Mouse (Mus musculus): ENCODE measurements around the gene Dennd1a.
"Not testable (repeated sequence)": the region's sequence is repeated elsewhere in the genome, so short reads cannot be mapped to it uniquely, and the experiment has no call there.

Gene Dennd1a

DNA sequence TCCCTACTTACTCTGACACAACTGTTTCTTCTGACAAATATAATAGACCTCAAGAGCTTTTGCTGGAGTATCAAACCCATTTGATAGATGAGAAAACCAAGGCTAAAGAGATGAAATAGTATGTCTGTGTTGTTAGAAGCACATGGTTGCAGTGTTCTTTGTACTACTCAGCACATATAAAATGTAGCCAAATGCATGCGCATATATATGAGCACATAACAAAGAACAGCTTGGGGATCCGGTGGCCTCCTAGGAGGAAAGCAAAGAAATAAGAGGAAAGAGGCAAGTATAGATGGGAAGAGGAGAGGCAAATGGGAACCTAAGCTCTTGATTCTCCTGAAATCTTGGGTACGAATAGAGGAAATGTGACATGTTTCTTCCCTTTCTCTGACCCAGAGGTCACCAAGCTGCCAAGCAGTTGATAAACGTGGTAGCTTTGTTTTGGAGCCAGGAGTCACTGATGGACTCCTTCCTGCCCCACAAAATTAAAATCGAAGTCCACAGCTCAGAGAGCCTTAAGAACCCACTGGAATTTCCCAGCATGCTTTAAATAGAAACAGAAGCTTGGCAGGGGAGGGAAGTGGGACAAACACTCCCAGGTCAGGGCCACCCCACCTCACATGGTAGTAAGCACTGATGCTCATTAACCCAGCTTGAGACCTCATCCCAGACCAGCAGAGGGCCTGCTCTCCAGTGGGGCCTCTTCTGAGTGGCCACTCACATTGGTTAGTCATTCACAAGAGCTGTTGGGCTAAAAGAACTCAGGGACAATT is 317.3 kb downstream of the Dennd1a start:
- no peak for DNase-seq (ENCODE audit: low read depth)

DNA sequence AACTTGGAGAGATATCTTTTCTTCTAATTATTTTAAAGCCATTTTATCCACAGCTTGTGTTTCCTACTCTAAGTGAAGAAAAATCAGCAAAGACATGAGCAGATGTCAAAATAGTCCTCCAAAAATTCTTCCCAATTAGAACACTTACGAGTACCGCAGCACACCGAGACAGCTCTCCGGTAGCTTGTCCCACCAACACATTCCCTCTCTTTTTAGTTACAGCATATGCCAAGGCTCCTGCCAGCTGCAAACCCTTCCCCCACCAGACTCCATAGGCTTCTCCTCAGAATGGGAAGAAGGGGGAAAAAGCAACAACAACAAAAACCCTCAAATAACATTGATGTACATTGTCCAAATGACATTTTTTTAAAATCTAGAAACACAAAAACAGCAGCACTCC is 322.7 kb downstream of the Dennd1a start:
- no peak for DNase-seq (ENCODE audit: low read depth)

DNA sequence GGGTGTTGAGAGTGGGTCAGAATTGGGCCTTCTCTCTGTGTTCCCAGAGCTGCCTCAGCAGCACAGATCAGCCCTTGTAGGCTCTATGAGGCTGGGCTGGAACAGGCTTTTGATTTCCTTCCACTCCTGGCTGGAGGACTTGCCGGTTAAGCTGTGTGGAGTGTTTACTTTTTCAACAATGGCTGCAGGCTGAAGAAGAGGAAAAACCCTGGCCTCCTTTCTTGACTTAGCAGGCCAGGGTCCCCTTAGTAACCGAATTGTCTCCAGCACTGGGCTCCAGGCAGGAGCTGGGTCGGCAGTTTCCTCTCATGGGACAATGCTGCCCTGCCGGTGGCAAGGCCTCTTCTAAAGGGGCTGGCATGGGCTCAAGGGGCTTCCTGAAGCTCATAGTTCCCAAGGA is 323.8 kb downstream of the Dennd1a start:
- no peak for DNase-seq (ENCODE audit: low read depth)

GRCm38 (mm10) chr2:37948424-37948823 is 338.8 kb downstream of the Dennd1a start:
- no peak for DNase-seq (ENCODE audit: low read depth)

- DNase-seq (ENCODE audit: low read depth): no peak
Measured at GRCm38 (mm10) chr2:37945598-37946336, 341.4 kb downstream of the Dennd1a start.

- DNase-seq (ENCODE audit: low read depth): no peak
Measured at GRCm38 (mm10) chr2:37942906-37943305, 344.3 kb downstream of the Dennd1a start.

GRCm38 (mm10) chr2:37941741-37942140 is 345.4 kb downstream of the Dennd1a start:
- DNase-seq (ENCODE audit: low read depth): no peak

- DNase-seq (ENCODE audit: low read depth): no peak
Measured at GRCm38 (mm10) chr2:37940845-37941361, 346.3 kb downstream of the Dennd1a start.

DNA sequence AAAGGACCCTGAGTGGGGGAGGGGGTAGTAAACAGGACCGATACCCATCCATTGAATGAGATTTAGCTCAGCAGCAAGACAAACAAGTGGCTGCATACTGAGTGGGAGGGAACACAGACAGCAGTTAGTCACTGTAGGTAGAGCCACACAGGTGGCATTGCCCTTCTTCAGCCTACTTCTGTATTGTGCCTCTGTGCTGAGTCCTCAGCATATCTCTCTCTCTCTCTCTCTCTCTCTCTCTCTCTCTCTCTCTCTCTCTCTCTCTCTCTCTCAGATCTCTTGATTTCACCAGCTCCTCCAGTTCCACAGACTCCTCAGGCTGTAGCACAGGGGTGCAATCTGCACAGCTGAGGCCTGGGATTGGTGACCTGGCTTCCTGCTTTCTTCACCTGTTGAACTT is 347.2 kb downstream of the Dennd1a start:
- no peak for DNase-seq (ENCODE audit: low read depth)

DNA sequence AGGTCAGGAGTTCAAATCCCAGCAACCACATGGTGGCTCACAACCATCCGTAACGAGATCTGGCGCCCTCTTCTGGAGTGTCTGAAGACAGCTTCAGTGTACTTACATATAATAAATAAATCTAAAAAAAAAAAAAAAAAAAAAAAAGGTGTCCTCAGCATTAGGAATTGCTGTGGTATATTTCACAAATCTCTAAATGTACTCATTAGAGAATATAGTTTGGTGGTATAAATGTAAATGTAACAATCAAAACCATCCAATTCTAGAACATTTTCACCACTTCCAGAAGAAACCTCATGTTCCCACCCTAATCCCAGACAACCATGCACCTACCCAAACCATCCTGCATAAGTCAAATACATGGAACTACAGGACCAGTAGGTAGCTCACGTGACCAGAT is 350.3 kb downstream of the Dennd1a start:
- not testable (repeated sequence) for DNase-seq (ENCODE audit: low read depth)

GRCm38 (mm10) chr2:37932240-37932639 is 354.9 kb downstream of the Dennd1a start:
- no peak for DNase-seq (ENCODE audit: low read depth)

DNA sequence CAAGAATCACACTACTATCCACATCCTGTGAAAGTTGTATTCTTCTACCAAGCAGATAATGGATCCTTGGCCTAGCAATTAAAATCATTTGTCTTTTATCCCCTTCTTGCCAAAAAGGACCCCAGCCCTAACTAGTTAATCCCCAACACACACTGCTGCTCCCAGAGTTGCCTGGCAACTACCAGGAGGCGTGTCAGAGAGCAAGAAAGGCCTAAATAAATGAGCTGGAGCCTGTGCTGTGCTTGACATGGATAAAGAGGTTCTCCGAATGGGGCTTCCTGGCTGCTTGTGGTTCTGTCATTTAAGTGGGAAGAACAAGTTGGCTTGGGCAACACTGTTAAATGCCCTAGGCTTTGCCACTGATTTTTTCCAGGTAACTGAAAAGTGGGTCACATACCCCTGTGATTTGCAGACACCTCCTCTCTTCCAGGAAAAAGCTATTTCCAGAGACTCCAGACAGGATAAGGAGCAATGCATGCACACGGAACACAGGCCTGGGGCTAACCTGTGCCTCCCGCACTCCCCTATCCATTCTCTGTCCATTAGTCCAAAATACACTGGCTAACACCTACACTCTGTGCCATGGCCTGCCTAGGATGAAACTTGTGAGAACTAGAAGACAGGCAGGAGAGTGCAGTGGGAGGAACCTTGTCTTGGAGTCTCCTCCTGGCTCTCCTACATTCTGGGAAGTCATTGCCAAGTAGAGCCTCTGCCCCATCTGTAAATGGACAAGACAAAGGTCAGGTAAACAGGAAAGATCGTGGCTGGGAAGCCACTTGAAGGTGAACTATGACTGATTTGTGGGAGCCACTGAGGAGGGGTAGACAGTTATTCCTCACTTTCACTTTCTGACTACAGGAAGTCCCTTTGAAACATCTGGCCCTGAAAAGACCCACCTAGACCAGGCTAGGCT is 355.9 kb downstream of the Dennd1a start:
- no peak for DNase-seq (ENCODE audit: low read depth)

DNA sequence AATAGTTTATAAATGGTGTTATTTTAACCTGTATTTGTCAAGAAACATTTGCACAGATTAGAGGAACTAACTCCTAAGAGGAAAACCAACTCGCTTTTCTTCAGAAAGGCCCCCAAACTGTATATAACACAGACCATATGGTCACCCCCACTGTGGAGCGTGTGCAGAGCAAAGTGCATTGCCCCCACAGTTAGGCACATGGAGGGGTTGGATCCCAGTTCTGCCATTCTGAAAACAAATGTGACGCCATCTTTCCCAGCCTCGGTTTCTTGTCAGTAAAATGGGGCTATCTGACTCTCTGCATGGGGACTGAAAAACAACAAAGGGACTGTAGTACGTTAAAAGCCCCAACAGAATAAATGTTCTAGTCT is 361.1 kb downstream of the Dennd1a start:
- no peak for DNase-seq (ENCODE audit: low read depth)

DNA sequence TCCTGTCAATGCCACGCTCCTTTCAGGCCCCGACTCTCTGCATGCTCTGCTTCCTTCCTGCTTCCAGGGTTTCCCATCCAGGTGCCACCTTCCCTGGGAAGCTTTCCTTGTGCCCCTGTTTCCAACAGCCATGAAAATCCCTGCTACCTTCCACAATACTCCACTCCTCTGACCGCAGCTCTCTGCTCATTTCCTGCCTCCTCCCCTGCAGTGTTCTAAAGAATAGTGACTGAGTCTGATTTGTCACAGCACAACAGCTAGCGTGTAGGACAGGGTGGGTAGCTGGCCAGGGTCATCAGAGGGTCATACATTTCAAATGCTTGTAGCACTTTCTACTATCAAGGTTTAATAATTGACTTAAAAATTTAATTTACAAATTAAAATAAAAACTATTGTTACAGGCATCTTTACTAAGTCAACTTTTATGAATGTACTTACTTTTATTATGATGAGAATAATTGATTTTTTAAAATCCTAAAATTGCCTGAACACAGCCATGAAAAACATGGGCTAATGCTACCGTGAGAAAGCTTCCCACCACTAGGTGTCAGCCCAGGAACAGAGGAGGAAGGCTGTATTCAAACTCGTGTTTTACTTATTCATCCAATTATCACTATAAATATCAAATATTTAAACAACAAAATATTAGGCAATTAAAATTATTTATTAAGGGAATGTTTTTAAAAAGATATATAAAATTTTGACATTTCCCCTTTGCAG is 361.6 kb downstream of the Dennd1a start:
- DNase-seq (ENCODE audit: low read depth): peak; percentile 9

- no peak for DNase-seq (ENCODE audit: low read depth)
Measured at GRCm38 (mm10) chr2:37908721-37909506, 378.3 kb downstream of the Dennd1a start.

- DNase-seq (ENCODE audit: low read depth): no peak
Measured at GRCm38 (mm10) chr2:37908296-37908695, 378.9 kb downstream of the Dennd1a start.

DNA sequence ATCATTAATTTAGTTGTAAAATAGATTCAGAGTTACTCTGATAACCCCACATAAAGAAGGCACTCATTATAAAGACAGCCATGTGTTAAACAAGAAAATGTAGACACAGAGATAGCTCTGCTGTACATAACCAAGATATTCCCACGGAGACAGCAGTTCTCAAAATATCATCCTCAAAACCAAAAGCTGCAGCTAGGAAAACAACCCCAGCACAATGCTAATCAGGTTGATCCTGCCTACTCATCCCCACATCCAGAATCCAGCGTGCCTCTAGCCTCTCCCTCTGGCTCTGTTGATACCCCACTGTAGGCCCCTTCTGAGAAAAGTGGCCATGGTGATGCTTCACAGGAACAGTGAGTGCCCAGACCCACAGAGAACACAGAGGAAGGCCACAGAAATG is 380.9 kb downstream of the Dennd1a start:
- no peak for DNase-seq (ENCODE audit: low read depth)

- no peak for DNase-seq (ENCODE audit: low read depth)
Measured at GRCm38 (mm10) chr2:37903286-37903685, 383.9 kb downstream of the Dennd1a start.

GRCm38 (mm10) chr2:37883214-37883613 is 404.0 kb downstream of the Dennd1a start:
- no peak for DNase-seq (ENCODE audit: low read depth)

DNA sequence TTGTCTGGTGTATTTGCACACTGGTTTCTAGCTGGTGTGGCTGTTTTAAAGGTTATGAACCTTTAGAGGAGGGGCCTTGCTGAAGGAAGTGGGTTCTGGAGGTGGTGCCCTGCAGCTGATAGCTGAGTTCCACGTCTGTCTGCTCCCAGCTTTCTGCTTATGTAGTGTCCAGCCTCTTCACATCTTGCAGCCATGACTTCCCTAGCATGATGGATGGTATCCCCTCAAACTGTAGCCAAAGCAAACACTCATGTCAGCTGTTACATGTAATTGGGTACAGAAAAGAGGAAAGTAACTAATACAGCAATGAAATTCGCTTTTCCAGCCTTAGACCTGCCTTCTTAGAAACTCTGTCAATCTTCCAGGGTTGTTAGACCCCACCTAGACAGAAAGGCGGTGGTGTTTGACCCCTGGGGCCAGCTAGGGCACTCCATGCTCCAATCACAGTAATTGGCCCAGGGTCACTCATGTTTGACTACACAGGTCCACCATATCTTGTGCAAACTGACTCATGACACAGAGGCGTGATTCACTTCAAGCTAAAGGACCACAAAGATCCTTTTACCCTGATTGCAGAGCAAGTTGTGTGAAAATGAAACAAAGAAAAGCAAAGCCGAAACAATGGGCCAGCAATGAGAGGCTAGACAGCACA is 405.8 kb downstream of the Dennd1a start:
- DNase-seq (ENCODE audit: low read depth): no peak
